Mouse (Mus musculus) midbrain, embryonic 11.5 days (tissue): ENCODE measurements at regions not wholly inside any gene's neighbourhood (a gene's known extent, or its start where the extent isn't known, plus 50 kb on each side); places are given as distances from the start of the nearest gene placed in this dataset.
A peak's percentile ranks its signal among the peaks of the same experiment; 100 is the strongest.

ENCODE experiments used
- ATAC-seq: fragments of 200-750 bp; cut with Nextera tagmentation; 2 replicates; pipeline ENCODE4 v1.8.0; 2017; ENCODE audit warnings: moderate TSS enrichment, moderate library complexity; ENCODE audit not compliant: low FRiP score
- DNase-seq: peaks from one replicate; pipeline ENCODE4 v3.0.0; 2015; ENCODE audit warnings: low spot score; ENCODE audit errors: missing footprints
- H3K27ac ChIP-seq: fragments of 300-500 bp; sonication (generic); 2 replicates; pipeline ENCODE4 v1.5.1; 2014; ENCODE audit warnings: low read depth, low read length
- H3K27me3 ChIP-seq: fragments of 300-500 bp; sonication (generic); 2 replicates; pipeline ENCODE4 v1.6.1; 2014; ENCODE audit warnings: mild to moderate bottlenecking, low read length, moderate library complexity, mixed read lengths; ENCODE audit not compliant: control insufficient read depth, insufficient read depth
- H3K36me3 ChIP-seq: fragments of 300-500 bp; sonication (generic); 2 replicates; pipeline ENCODE4 v1.6.1; 2014; ENCODE audit warnings: mild to moderate bottlenecking, low read length, moderate library complexity, mixed read lengths; ENCODE audit not compliant: control insufficient read depth, insufficient read depth
- H3K4me1 ChIP-seq: fragments of 300-500 bp; sonication (generic); 2 replicates; pipeline ENCODE4 v1.6.1; 2014; ENCODE audit warnings: low read length; ENCODE audit not compliant: control insufficient read depth, insufficient read depth
- H3K4me2 ChIP-seq: fragments of 300-500 bp; sonication (generic); 2 replicates; pipeline ENCODE4 v1.6.1; 2014; ENCODE audit warnings: mild to moderate bottlenecking, moderate library complexity
- H3K4me3 ChIP-seq: fragments of 300-500 bp; sonication (generic); 2 replicates; pipeline ENCODE4 v1.5.1; 2014; ENCODE audit warnings: low read depth, low read length
- H3K9ac ChIP-seq: fragments of 300-500 bp; sonication (generic); 2 replicates; pipeline ENCODE4 v1.6.1; 2014; ENCODE audit warnings: low read length
- H3K9me3 ChIP-seq: fragments of 300-500 bp; sonication (generic); 2 replicates; pipeline ENCODE4 v1.6.1; 2016; ENCODE audit warnings: low read length; ENCODE audit not compliant: control insufficient read depth
- WGBS: fragments of 180-500 bp; shearing (Covaris S2); extraction: QIAGEN DNeasy Blood & Tissue Kit; methylation state at CpG from one replicate; pipeline ENCODE4 v1.1.7; 2014; 5-methylcytosine and 5-hydroxymethylcytosine counted together

DNA sequence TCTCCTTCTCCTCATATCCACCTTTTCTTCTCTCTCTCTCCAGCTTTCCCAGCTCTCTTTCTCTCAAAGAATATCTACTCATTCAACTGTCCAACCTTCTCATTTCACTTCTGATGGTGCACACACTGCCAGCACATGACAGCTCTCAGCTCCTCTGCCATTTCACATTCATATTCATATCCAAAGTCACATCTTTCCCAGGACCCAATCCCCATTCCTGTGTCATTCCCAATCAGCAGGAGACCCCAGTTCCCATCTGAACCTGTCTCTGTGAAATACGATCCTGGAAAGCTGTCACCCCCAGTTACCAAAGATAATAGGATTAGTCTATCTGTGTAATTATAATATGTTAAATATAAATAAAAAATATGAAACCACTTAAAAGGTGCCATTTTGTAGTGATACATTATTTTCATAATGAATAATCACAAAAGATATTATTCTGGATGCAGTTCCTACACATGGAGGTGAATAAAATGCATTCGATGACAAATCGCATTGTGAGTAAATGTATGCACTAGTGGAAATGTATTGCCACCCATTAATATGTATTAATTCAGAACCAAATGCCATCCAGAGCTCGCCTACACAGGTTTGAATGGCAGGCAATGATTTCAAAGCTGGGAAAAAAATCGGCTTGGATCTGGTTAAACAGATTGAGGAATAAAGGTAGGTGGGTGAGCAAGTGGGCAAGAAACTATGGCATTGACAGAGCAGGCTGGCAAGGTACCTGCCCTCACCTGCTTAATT is 855.0 kb downstream of the Ntrk3 start:
- H3K4me2 ChIP-seq = no peak overlapping the region
- H3K9ac ChIP-seq = no peak overlapping the region
- no peak for ATAC-seq
- no peaks in the 10 kb centered on the region for H3K9me3 ChIP-seq
- DNase-seq = no peak
- H3K27me3 ChIP-seq = no peaks in the 10 kb centered on the region
- no peaks in the 10 kb centered on the region for H3K36me3 ChIP-seq
- H3K4me3 ChIP-seq = no peak overlapping the region
- H3K27ac ChIP-seq = no peak overlapping the region
- H3K4me1 ChIP-seq = no peaks in the 10 kb centered on the region
- WGBS = 76% methylated on average over 5 of the region's 5 CpGs

DNA sequence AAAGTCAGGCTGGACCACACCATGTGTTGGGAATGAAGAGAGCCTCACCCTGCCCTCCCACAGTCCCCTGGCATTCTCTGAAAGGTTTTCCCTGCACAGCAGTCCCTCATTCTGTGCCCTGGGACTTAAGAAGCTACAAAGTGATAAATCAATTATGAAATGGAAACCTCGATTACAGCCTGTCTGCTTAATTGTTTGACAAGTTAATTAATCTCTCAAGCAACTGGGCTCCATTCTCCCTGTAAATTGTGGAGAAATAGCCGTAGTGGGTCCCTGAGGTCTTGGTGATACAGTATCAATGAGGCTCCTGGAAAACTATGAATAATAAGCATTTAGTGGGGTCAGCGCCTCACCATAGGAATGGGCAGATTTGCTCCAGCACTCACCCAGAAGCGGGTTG is 870.3 kb downstream of the Ntrk3 start:
- Histone ChIP-seq H3K4me3 (no peak overlapping the region), H3K9ac (no peak overlapping the region), H3K4me2 (no peak overlapping the region), H3K27me3 (no peaks in the 10 kb centered on the region), H3K4me1 (no peaks in the 10 kb centered on the region), H3K9me3 (no peaks in the 10 kb centered on the region), H3K27ac (no peak overlapping the region), H3K36me3 (no peaks in the 10 kb centered on the region)
- WGBS = 55% methylated on average over 4 of the region's 4 CpGs
- no peak for ATAC-seq
- DNase-seq = no peak

DNA sequence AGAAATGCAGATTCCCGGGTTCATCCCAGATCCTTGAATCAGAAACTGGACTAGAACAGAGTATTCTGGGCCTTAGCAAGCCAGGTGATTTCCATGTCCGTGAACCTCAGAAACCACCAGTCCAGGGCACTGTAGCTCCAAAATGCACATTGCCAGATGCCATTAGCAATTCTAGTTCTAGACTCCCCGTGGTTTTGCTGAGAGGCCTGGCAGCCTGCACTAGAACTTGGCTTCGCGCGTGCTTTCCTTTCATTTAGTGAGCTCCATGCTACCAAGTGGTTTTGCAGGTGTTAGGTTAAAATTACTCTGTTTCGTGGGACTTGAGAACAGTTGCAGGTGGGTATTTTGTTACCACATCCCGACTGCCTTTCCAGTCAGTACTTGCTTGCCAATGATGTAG is 876.0 kb downstream of the Ntrk3 start:
- Histone ChIP-seq H3K27ac (no peak overlapping the region), H3K9me3 (no peaks in the 10 kb centered on the region), H3K36me3 (no peaks in the 10 kb centered on the region), H3K4me1 (no peaks in the 10 kb centered on the region), H3K9ac (no peak overlapping the region), H3K27me3 (no peaks in the 10 kb centered on the region), H3K4me3 (no peak overlapping the region), H3K4me2 (no peak overlapping the region)
- WGBS = 90% methylated on average over 8 of the region's 8 CpGs
- ATAC-seq = no peak
- no peak for DNase-seq

DNA sequence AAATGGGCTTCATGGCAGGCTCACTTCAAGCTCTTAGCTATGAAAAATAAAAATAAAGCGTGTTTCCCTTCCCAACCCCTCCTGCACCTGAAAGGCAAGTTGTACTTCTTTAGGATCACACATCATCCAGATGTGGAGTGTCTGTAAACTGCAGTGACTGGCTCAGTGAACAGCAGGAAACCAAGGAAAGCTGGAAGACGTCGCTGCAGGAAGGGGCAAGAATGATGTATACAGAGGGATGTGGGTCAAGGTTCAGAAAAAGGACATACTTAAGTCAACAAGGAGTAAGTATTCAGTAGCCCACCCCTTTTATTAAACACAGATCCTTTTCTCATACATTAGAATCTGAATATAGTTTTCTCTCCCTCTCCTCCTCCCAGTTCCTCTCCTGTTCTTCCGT is 879.4 kb downstream of the Ntrk3 start:
- H3K4me2 ChIP-seq = no peak overlapping the region
- H3K4me3 ChIP-seq = no peak overlapping the region
- no peak overlapping the region for H3K9ac ChIP-seq
- H3K4me1 ChIP-seq = no peaks in the 10 kb centered on the region
- H3K9me3 ChIP-seq = no peaks in the 10 kb centered on the region
- ATAC-seq (no peak), DNase-seq (no peak)
- no peaks in the 10 kb centered on the region for H3K27me3 ChIP-seq
- no peak overlapping the region for H3K27ac ChIP-seq
- 79% methylated on average over 4 of the region's 4 CpGs for WGBS
- H3K36me3 ChIP-seq = no peaks in the 10 kb centered on the region

DNA sequence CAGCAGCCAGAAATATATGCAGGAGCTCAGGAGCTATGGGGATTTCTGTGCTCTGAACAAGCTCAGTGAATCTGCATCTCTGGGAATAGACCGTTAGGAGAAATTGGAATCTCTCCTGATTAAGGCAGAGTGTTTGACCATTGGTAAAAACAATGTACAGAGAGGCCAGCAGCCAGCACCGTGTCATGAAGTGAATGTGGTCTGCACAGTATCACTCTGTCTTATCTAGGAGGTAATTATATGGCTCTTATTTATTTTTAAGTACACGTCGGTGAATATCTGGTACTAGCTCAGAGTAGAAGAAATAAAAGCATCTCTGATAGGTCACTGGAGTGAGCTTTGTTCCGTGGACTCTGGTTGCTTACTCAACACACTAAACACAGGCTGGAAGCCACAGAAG is 879.8 kb downstream of the Ntrk3 start:
- Histone ChIP-seq H3K27me3 (no peaks in the 10 kb centered on the region), H3K4me2 (no peak overlapping the region), H3K4me3 (no peak overlapping the region), H3K9me3 (no peaks in the 10 kb centered on the region), H3K27ac (no peak overlapping the region), H3K4me1 (no peaks in the 10 kb centered on the region), H3K9ac (no peak overlapping the region), H3K36me3 (no peaks in the 10 kb centered on the region)
- no peak for DNase-seq
- no peak for ATAC-seq
- 74% methylated on average over 5 of the region's 5 CpGs for WGBS

DNA sequence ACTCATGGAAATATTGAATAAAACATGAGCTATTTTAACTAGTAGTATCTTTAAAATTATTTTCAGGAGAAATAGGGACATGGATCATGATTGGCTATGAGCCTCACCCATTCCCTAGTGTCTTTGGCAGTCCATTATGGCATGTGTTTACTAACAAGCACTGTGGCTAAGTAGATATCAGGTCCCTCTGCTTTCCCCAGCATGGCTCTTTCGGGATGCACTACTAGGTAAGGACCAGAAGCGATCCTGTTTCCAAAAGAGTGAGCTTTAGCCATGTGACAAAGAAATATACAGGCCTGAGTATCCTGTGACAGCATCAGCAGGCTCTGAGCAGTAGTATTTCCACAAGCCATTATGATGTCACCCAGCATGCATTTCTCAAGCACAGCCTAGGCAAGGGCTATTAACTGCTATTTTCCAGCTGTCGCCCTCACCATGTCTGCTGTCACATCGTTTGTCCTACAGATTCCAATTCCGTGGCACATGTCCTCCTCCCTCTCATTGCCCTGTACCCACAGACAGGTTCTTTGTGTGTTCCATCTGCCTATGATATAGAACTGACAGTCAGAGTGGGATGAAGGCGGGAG is 882.1 kb downstream of the Ntrk3 start:
- ATAC-seq = 0 out of 2 replicates have a peak, but pooled peaks have one; percentile 33
- WGBS = 88% methylated on average over 6 of the region's 6 CpGs
- no peak overlapping the region for H3K27ac ChIP-seq
- H3K4me1 ChIP-seq = no peaks in the 10 kb centered on the region
- no peaks in the 10 kb centered on the region for H3K27me3 ChIP-seq
- no peak overlapping the region for H3K4me3 ChIP-seq
- H3K9ac ChIP-seq = no peak overlapping the region
- H3K4me2 ChIP-seq = no peak overlapping the region
- H3K36me3 ChIP-seq = no peaks in the 10 kb centered on the region
- DNase-seq = no peak
- H3K9me3 ChIP-seq = no peaks in the 10 kb centered on the region

DNA sequence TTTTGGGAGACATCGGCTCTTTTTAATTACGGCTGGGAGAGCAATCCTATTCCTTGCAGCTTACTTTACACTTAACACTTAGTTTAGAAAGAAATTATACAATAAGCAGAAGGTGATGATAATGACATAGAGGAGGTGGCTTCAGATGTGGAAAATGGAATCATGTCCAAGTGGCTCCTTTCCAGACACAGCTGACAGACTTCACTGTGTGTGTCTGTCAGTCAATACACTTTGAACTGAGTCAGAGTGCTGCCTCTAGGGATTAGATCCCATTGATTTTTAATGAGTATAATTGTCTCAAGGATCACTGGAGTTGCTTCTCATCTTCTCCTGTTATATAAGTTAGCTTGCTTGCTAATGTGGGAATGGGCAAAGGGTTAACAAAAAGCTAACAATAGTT is 882.7 kb downstream of the Ntrk3 start:
- 78% methylated on average over 2 of the region's 2 CpGs for WGBS
- Histone ChIP-seq H3K4me2 (no peak overlapping the region), H3K9me3 (no peaks in the 10 kb centered on the region), H3K27me3 (no peaks in the 10 kb centered on the region), H3K36me3 (no peaks in the 10 kb centered on the region), H3K27ac (no peak overlapping the region), H3K4me3 (no peak overlapping the region), H3K4me1 (no peaks in the 10 kb centered on the region), H3K9ac (no peak overlapping the region)
- ATAC-seq = no peak
- DNase-seq = no peak

DNA sequence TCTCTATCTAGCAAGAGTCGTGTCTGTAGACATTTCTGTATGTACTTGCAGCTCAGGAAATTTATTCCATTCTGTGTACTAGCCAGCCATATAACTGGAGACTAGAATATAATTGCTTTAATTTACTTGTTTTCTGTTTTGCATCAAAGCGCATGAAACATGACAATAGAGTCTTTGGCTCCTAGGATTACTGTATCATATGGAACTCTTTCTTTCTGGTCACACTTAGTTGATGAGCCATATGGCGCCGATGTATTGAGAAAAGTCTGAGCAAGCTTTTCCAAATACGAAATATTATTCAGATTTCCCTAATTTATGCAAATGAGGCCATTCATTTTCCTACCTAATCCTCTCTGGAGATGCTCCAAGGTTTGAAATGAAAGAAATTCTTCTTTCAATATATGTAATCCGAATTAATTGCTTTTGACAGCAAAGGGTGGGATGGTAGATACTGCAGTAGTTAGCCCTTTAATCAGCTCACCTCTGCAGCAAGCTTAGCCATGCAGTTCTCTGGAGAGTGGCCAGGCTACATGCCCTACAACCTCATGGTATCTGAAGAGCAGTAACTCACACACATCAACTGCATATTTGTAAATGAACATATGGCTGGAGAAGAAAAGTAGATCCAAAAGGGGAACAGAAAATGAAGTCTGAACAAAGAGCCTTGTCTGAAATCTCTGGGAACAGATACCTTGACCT is 913.4 kb downstream of the Ntrk3 start:
- no peaks in the 10 kb centered on the region for H3K27me3 ChIP-seq
- DNase-seq (no peak), ATAC-seq (no peak)
- no peak overlapping the region for H3K9ac ChIP-seq
- WGBS = 79% methylated on average over 6 of the region's 6 CpGs
- no peak overlapping the region for H3K4me2 ChIP-seq
- no peaks in the 10 kb centered on the region for H3K9me3 ChIP-seq
- H3K4me1 ChIP-seq = no peaks in the 10 kb centered on the region
- H3K36me3 ChIP-seq = no peaks in the 10 kb centered on the region
- no peak overlapping the region for H3K27ac ChIP-seq
- no peak overlapping the region for H3K4me3 ChIP-seq
